Mouse (Mus musculus): ENCODE data around the gene Hist2h3c2. TPM values are rescaled to one million over a fixed set of nuclear protein-coding genes. Genes with fewer than 3 reads are reported as not detected.

Gene Hist2h3c2
- total and polyA plus RNA-seq, 3 experiments = 8.2 to 2,744 (median 1,897) TPM

- TF ChIP-seq TAL1 (IDR thresholded peaks at IDR 0.05; ENCODE audit: low read length) = peak; percentile 79
- TF ChIP-seq ZNF384 (IDR thresholded peaks at IDR 0.05; ENCODE audit: low read depth, low read length) = no peak
- Histone ChIP-seq H3K27me3 (ENCODE audit: control insufficient read depth in 1 of 2, insufficient read depth in 2 of 2, low read length in 2 of 2) (no peaks in the 10 kb centered on the region), H3K9ac (ENCODE audit: control insufficient read depth, low read depth, low read length, poor library complexity, severe bottlenecking) (no peak overlapping the region), H3K4me1 (ENCODE audit: control insufficient read depth in 1 of 2, insufficient read depth in 2 of 2, low read length in 2 of 2) (peaks cover 11 to 25% of the 10 kb centered on the region in 2 experiments), H3K27ac (ENCODE audit: control insufficient read depth, low read depth, low read length) (no peak overlapping the region), H3K9me3 (replicated peaks; ENCODE audit: insufficient read depth, low read length) (no peaks in the 10 kb centered on the region), H3K36me3 (ENCODE audit: control insufficient read depth in 1 of 2, insufficient read depth in 2 of 2, low read length in 2 of 2) (peaks cover 0 to 25% of the 10 kb centered on the region in 2 experiments; a peak in 2 of 4 replicates), H3K79me2 (ENCODE audit: control insufficient read depth, insufficient read depth, low read length, poor library complexity) (no peaks in the 10 kb centered on the region), H3K4me3 (ENCODE audit: control insufficient read depth in 1 of 2, insufficient read depth in 1 of 2, low read depth in 2 of 2, low read length in 2 of 2) (no peak overlapping the region)
- DNase-seq (ENCODE audit: low read depth, low spot score) = peak; percentile 60
Observed at GRCm38 (mm10) chr3:96230910-96231757, 7.8 kb downstream of the Hist2h3c2 start.

- Histone ChIP-seq H3K36me3 (ENCODE audit: control insufficient read depth in 1 of 2, insufficient read depth in 2 of 2, low read length in 2 of 2) (peaks cover 0 to 32% of the 10 kb centered on the region in 2 experiments; a peak in 2 of 4 replicates), H3K9ac (ENCODE audit: control insufficient read depth, low read depth, low read length, poor library complexity, severe bottlenecking) (no peak overlapping the region), H3K27me3 (ENCODE audit: control insufficient read depth in 1 of 2, insufficient read depth in 2 of 2, low read length in 2 of 2) (no peaks in the 10 kb centered on the region), H3K27ac (ENCODE audit: control insufficient read depth, low read depth, low read length) (no peak overlapping the region), H3K79me2 (ENCODE audit: control insufficient read depth, insufficient read depth, low read length, poor library complexity) (no peaks in the 10 kb centered on the region), H3K4me3 (ENCODE audit: control insufficient read depth in 1 of 2, insufficient read depth in 1 of 2, low read depth in 2 of 2, low read length in 2 of 2) (no peak overlapping the region), H3K4me1 (ENCODE audit: control insufficient read depth in 1 of 2, insufficient read depth in 2 of 2, low read length in 2 of 2) (peaks cover 15 to 32% of the 10 kb centered on the region in 2 experiments), H3K9me3 (replicated peaks; ENCODE audit: insufficient read depth, low read length) (no peaks in the 10 kb centered on the region)
- TF ChIP-seq CTCF (IDR thresholded peaks at IDR 0.05 in 2 of 3, conservative IDR thresholded peaks at IDR 0.05 in 1 of 3; ENCODE audit: control insufficient read depth in 1 of 3, insufficient read depth in 1 of 3, low read depth in 2 of 3, low read length in 3 of 3, poor library complexity in 1 of 3, severe bottlenecking in 1 of 3) (no peak), MXI1 (IDR thresholded peaks at IDR 0.05; ENCODE audit: low read depth, low read length) (no peak), ZKSCAN1 (IDR thresholded peaks at IDR 0.05; ENCODE audit: low read depth, low read length) (no peak), MYB (IDR thresholded peaks at IDR 0.05; ENCODE audit: low read depth, low read length) (no peak), HCFC1 (IDR thresholded peaks at IDR 0.05; ENCODE audit: low read depth, low read length) (no peak), RAD21 (IDR thresholded peaks at IDR 0.05; ENCODE audit: low read depth, low read length) (no peak), UBTF (IDR thresholded peaks at IDR 0.05; ENCODE audit: borderline replicate concordance, insufficient read depth, low read depth, low read length) (no peak)
- peak; percentile 45 for DNase-seq (ENCODE audit: low read depth, low spot score)
Observed at GRCm38 (mm10) chr3:96230404-96230803, 8.5 kb downstream of the Hist2h3c2 start.

- DNase-seq (ENCODE audit: low read depth, low spot score) = no peak
- peaks cover 18 to 44% of the 10 kb centered on the region in 2 experiments for H3K4me1 ChIP-seq (ENCODE audit: control insufficient read depth in 1 of 2, insufficient read depth in 2 of 2, low read length in 2 of 2)
- H3K4me3 ChIP-seq (ENCODE audit: control insufficient read depth in 1 of 2, insufficient read depth in 1 of 2, low read depth in 2 of 2, low read length in 2 of 2) = no peak overlapping the region
- H3K36me3 ChIP-seq (ENCODE audit: control insufficient read depth in 1 of 2, insufficient read depth in 2 of 2, low read length in 2 of 2) = peaks cover 0 to 43% of the 10 kb centered on the region in 2 experiments; a peak in 2 of 4 replicates
- H3K27me3 ChIP-seq (ENCODE audit: control insufficient read depth in 1 of 2, insufficient read depth in 2 of 2, low read length in 2 of 2) = no peaks in the 10 kb centered on the region
- H3K9ac ChIP-seq (ENCODE audit: control insufficient read depth, low read depth, low read length, poor library complexity, severe bottlenecking) = no peak overlapping the region
- TF ChIP-seq MXI1 (IDR thresholded peaks at IDR 0.05; ENCODE audit: low read depth, low read length) = no peak
- TF ChIP-seq ZNF384 (IDR thresholded peaks at IDR 0.05; ENCODE audit: low read depth, low read length) = no peak
- TF ChIP-seq JUND (IDR thresholded peaks at IDR 0.05; ENCODE audit: low read depth, low read length) = no peak
- TF ChIP-seq UBTF (IDR thresholded peaks at IDR 0.05; ENCODE audit: borderline replicate concordance, insufficient read depth, low read depth, low read length) = no peak
- no peak for TF ChIP-seq MYB (IDR thresholded peaks at IDR 0.05; ENCODE audit: low read depth, low read length)
- no peak for TF ChIP-seq USF1 (IDR thresholded peaks at IDR 0.05; ENCODE audit: low read depth, low read length)
- TF ChIP-seq TAL1 (IDR thresholded peaks at IDR 0.05; ENCODE audit: low read length) = no peak
- no peak for TF ChIP-seq POLR2AphosphoS2 (IDR thresholded peaks at IDR 0.05; ENCODE audit: low read length)
- no peak for TF ChIP-seq MAX (IDR thresholded peaks at IDR 0.05; ENCODE audit: low read length)
- TF ChIP-seq MYC (IDR thresholded peaks at IDR 0.05; ENCODE audit: low read depth, low read length) = no peak
- no peak for TF ChIP-seq TBP (IDR thresholded peaks at IDR 0.05; ENCODE audit: low read depth, low read length)
- no peak for TF ChIP-seq MAFK (IDR thresholded peaks at IDR 0.05; ENCODE audit: borderline replicate concordance, low read depth, low read length)
- no peak for TF ChIP-seq MAZ (IDR thresholded peaks at IDR 0.05; ENCODE audit: low read depth, low read length)
- TF ChIP-seq HCFC1 (IDR thresholded peaks at IDR 0.05; ENCODE audit: low read depth, low read length) = no peak
- TF ChIP-seq KAT2A (conservative IDR thresholded peaks at IDR 0.05; ENCODE audit: low read depth, low read length) = no peak
- H3K79me2 ChIP-seq (ENCODE audit: control insufficient read depth, insufficient read depth, low read length, poor library complexity) = no peaks in the 10 kb centered on the region
- H3K9me3 ChIP-seq (replicated peaks; ENCODE audit: insufficient read depth, low read length) = no peaks in the 10 kb centered on the region
- no peak overlapping the region for H3K27ac ChIP-seq (ENCODE audit: control insufficient read depth, low read depth, low read length)
Observed at GRCm38 (mm10) chr3:96228828-96229227, 10.1 kb downstream of the Hist2h3c2 start.

Measured in MEL (cell line).